Mouse (Mus musculus) heart, adult 2 months (tissue): ENCODE results near the gene Fbxo4.

Experiments used
- CTCF ChIP-seq: fragments of 200-600 bp; IDR thresholded peaks from 2 replicates; pipeline ENCODE4 v1.8.1; 2022; ENCODE audit warnings: antibody characterized with exemption, mild to moderate bottlenecking, moderate library complexity
- EP300 ChIP-seq: fragments of 200-500 bp; IDR thresholded peaks from 2 replicates; pipeline ENCODE4 v1.6.1; 2011; ENCODE audit warnings: low read depth, low read length, control low read depth; ENCODE audit not compliant: insufficient read depth

DNA sequence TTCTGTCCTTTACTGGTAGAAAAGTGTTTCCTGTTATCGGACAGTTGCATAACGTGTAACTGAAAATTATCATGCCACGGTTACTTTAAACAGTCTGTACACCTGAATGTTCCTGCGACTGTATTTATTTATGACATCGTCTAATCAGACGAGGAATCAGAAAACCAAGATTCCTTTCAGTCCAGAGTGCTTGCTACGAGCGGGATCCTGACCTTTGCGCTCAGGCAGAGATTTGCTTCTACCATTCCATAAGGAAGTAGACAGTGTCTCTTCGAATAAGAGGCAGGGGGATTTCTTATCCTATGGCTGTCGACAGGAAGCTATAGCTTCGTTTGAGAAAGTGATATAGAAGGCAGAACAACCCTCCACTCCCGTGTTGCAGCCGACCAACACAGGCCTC, 9.6 kb downstream of the Fbxo4 start:
- TF ChIP-seq EP300 (no peak), CTCF (no peak)
